Mouse (Mus musculus): ENCODE results near the gene Sema4d. TPM values are rescaled to one million over a fixed set of nuclear protein-coding genes. Genes with fewer than 3 reads are reported as not detected.

Sema4d gene
- total and polyA plus RNA-seq, 3 experiments, result 12.8 to 67.1 (median 16.7) TPM

- dilution Hi-C loops (cut with MboI; ENCODE audit: extremely low pct_ligation_motif_present, extremely low pct_unique_long_range_greater_than_20kb, low sequenced_read_pairs) (no loop called here), in situ Hi-C loops (cut with MboI; ENCODE audit: low pct_ligation_motif_present, low pct_unique_long_range_greater_than_20kb, low sequenced_read_pairs) (no loop called here)
- no peaks in the 10 kb centered on the region for H3K27me3 ChIP-seq (replicated peaks)
- H3K9me3 ChIP-seq (replicated peaks; ENCODE audit: low read length), result no peaks in the 10 kb centered on the region
- no peaks in the 10 kb centered on the region for H3K79me2 ChIP-seq (replicated peaks; ENCODE audit: control insufficient read depth, extremely low read depth, insufficient read depth, poor library complexity, severe bottlenecking)
- DNase-seq (ENCODE audit: extremely low read depth), result no peak
- no peak overlapping the region for H3K4me3 ChIP-seq (replicated peaks in 1 of 3; ENCODE audit: low read depth in 2 of 3, low read length in 2 of 3, poor library complexity in 1 of 3)
- H3K4me1 ChIP-seq (ENCODE audit: control insufficient read depth in 1 of 2, insufficient read depth in 2 of 2), result peaks cover 3 to 10% of the 10 kb centered on the region in 2 experiments; a peak in 3 of 4 replicates
- H3K9ac ChIP-seq (ENCODE audit: insufficient read depth, low read depth), result no peak overlapping the region
- no peak overlapping the region for H3K27ac ChIP-seq (ENCODE audit: insufficient read depth, low read depth)
- peaks cover 58 to 92% of the 10 kb centered on the region in 2 experiments for H3K36me3 ChIP-seq (replicated peaks in 1 of 2; ENCODE audit: control insufficient read depth in 1 of 2, insufficient read depth in 1 of 2, low read length in 1 of 2)
- TF ChIP-seq MXI1 (IDR thresholded peaks at IDR 0.05; ENCODE audit: low read depth, low read length), result no peak
- peak; percentile 49 for TF ChIP-seq JUND (conservative IDR thresholded peaks at IDR 0.05; ENCODE audit: low read depth, low read length)
- H3K4me2 ChIP-seq (ENCODE audit: insufficient read depth, low read depth, poor library complexity, severe bottlenecking), result no peak overlapping the region
Measured at GRCm38 (mm10) chr13:51712022-51712421, 81.5 kb downstream of the Sema4d start.

- Histone ChIP-seq H3K4me1 (ENCODE audit: control insufficient read depth in 1 of 2, insufficient read depth in 2 of 2) (peaks cover 0 to 8% of the 10 kb centered on the region in 2 experiments; a peak in 2 of 4 replicates), H3K9me3 (replicated peaks; ENCODE audit: low read length) (no peaks in the 10 kb centered on the region), H3K79me2 (replicated peaks; ENCODE audit: control insufficient read depth, extremely low read depth, insufficient read depth, poor library complexity, severe bottlenecking) (no peaks in the 10 kb centered on the region), H3K27me3 (replicated peaks) (no peaks in the 10 kb centered on the region), H3K4me2 (ENCODE audit: insufficient read depth, low read depth, poor library complexity, severe bottlenecking) (no peak overlapping the region), H3K9ac (ENCODE audit: insufficient read depth, low read depth) (no peak overlapping the region), H3K4me3 (replicated peaks in 1 of 3; ENCODE audit: low read depth in 2 of 3, low read length in 2 of 3, poor library complexity in 1 of 3) (no peak overlapping the region), H3K27ac (ENCODE audit: insufficient read depth, low read depth) (no peak overlapping the region), H3K36me3 (replicated peaks in 1 of 2; ENCODE audit: control insufficient read depth in 1 of 2, insufficient read depth in 1 of 2, low read length in 1 of 2) (peaks cover 60 to 93% of the 10 kb centered on the region in 2 experiments)
- in situ Hi-C loops (cut with MboI; ENCODE audit: low pct_ligation_motif_present, low pct_unique_long_range_greater_than_20kb, low sequenced_read_pairs) (no loop called here), dilution Hi-C loops (cut with MboI; ENCODE audit: extremely low pct_ligation_motif_present, extremely low pct_unique_long_range_greater_than_20kb, low sequenced_read_pairs) (no loop called here)
- no peak for DNase-seq (ENCODE audit: extremely low read depth)
- no peak for TF ChIP-seq NRF1 (IDR thresholded peaks at IDR 0.05; ENCODE audit: low read depth, low read length)
Measured at GRCm38 (mm10) chr13:51710738-51711137, 82.8 kb downstream of the Sema4d start.

- H3K4me2 ChIP-seq (ENCODE audit: insufficient read depth, low read depth, poor library complexity, severe bottlenecking), result no peak overlapping the region
- no peak for DNase-seq (ENCODE audit: extremely low read depth)
- H3K79me2 ChIP-seq (replicated peaks; ENCODE audit: control insufficient read depth, extremely low read depth, insufficient read depth, poor library complexity, severe bottlenecking), result no peaks in the 10 kb centered on the region
- H3K4me3 ChIP-seq (replicated peaks in 1 of 3; ENCODE audit: low read depth in 2 of 3, low read length in 2 of 3, poor library complexity in 1 of 3), result no peak overlapping the region
- peaks cover 20 to 38% of the 10 kb centered on the region in 2 experiments for H3K4me1 ChIP-seq (ENCODE audit: control insufficient read depth in 1 of 2, insufficient read depth in 2 of 2)
- no peak overlapping the region for H3K27ac ChIP-seq (ENCODE audit: insufficient read depth, low read depth)
- H3K27me3 ChIP-seq (replicated peaks), result no peaks in the 10 kb centered on the region
- in situ Hi-C loops (cut with MboI; ENCODE audit: low pct_ligation_motif_present, low pct_unique_long_range_greater_than_20kb, low sequenced_read_pairs) (no loop called here), dilution Hi-C loops (cut with MboI; ENCODE audit: extremely low pct_ligation_motif_present, extremely low pct_unique_long_range_greater_than_20kb, low sequenced_read_pairs) (no loop called here)
- H3K36me3 ChIP-seq (replicated peaks in 1 of 2; ENCODE audit: control insufficient read depth in 1 of 2, insufficient read depth in 1 of 2, low read length in 1 of 2), result peaks cover 47 to 86% of the 10 kb centered on the region in 2 experiments
- H3K9me3 ChIP-seq (replicated peaks; ENCODE audit: low read length), result no peaks in the 10 kb centered on the region
- no peak overlapping the region for H3K9ac ChIP-seq (ENCODE audit: insufficient read depth, low read depth)
- no peak for TF ChIP-seq E2F4 (IDR thresholded peaks at IDR 0.05; ENCODE audit: insufficient replicate concordance, low read depth, low read length)
- no peak for TF ChIP-seq EP300 (IDR thresholded peaks at IDR 0.05; ENCODE audit: low read length)
- TF ChIP-seq SIN3A (IDR thresholded peaks at IDR 0.05; ENCODE audit: low read length), result no peak
Measured at GRCm38 (mm10) chr13:51705882-51706854, 87.4 kb downstream of the Sema4d start.

Data from CH12.LX (cell line).